Mouse (Mus musculus) liver, adult 2 months (tissue): Measurements from ENCODE around the gene Pold2. TPM values are rescaled to one million over a fixed set of nuclear protein-coding genes. Genes with fewer than 3 reads are reported as not detected.

Experiments
- DNase-seq: peaks from one replicate; pipeline ENCODE4 v3.0.0-alpha.2; 2011; ENCODE audit warnings: low read depth, low spot score; ENCODE audit errors: extremely low read depth
- H3K27ac ChIP-seq: fragments of 200-500 bp; replicated peaks from 2 replicates; pipeline ENCODE4 v1.5.1; 2012; ENCODE audit warnings: low read depth, mild to moderate bottlenecking, control low read depth, inconsistent platforms, low read length; ENCODE audit not compliant: insufficient read depth
- H3K27me3 ChIP-seq: fragments of 200-500 bp; 2 replicates; pipeline ENCODE4 v1.6.1; 2012; ENCODE audit warnings: mild to moderate bottlenecking, moderate library complexity, low read length, inconsistent platforms; ENCODE audit not compliant: control insufficient read depth, insufficient read depth
- H3K36me3 ChIP-seq: fragments of 200-500 bp; 2 replicates; pipeline ENCODE4 v1.6.1; 2012; ENCODE audit warnings: low read length, inconsistent platforms; ENCODE audit not compliant: control insufficient read depth, insufficient read depth
- H3K4me1 ChIP-seq: fragments of 200-500 bp; 2 replicates; pipeline ENCODE4 v1.6.1; 2011; ENCODE audit warnings: low read length; ENCODE audit not compliant: control insufficient read depth, insufficient read depth
- H3K4me3 ChIP-seq: fragments of 200-500 bp; 2 replicates; pipeline ENCODE4 v1.5.1; 2011; ENCODE audit warnings: low read depth, mild to moderate bottlenecking, control low read depth, low read length, moderate library complexity; ENCODE audit not compliant: insufficient read depth
- H3K79me2 ChIP-seq: fragments of 200-500 bp; 2 replicates; pipeline ENCODE4 v1.6.1; 2012; ENCODE audit warnings: inconsistent platforms, mild to moderate bottlenecking, low read length, moderate library complexity; ENCODE audit not compliant: control insufficient read depth, insufficient read depth
- H3K9ac ChIP-seq: fragments of 200-500 bp; 2 replicates; pipeline ENCODE4 v1.6.1; 2012; ENCODE audit warnings: low read depth, mild to moderate bottlenecking, control low read depth, inconsistent platforms, low read length
- CTCF ChIP-seq: fragments of 200-500 bp; IDR thresholded peaks from 2 replicates; pipeline ENCODE4 v1.5.1; 2011; ENCODE audit warnings: low read depth, low read length, control low read depth
- POLR2A ChIP-seq: fragments of 200-500 bp; IDR thresholded peaks from 2 replicates; pipeline ENCODE4 v1.6.1; 2011; ENCODE audit warnings: low read length, control low read depth; ENCODE audit not compliant: insufficient read depth; ENCODE audit errors: extremely low read depth
- WGBS: fragments of 180-500 bp; shearing (Covaris S2); methylation state at CpG from one replicate; pipeline ENCODE4 v1.1.7; 2018; 5-methylcytosine and 5-hydroxymethylcytosine counted together
- polyA plus RNA-seq: library from polyadenylated mRNA; depleted of rRNA; stranded (reverse); fragments of >200 nt; gene quantifications from 2 replicates; pipeline ENCODE4 v1.2.3, GENCODE M21; 2012
- total RNA-seq: library from RNA; depleted of rRNA; stranded (reverse); fragments of >200 nt; gene quantifications from 2 replicates; pipeline ENCODE4 v1.2.3, GENCODE M21; 2014

The Pold2 gene
- total and polyA plus RNA-seq, 2 experiments: 10.7 to 81.1 TPM

GRCm38 (mm10) chr11:5903844-5904243 lies 25.8 kb upstream of the Pold2 start:
- WGBS: 79% methylated on average over 2 of the region's 2 CpGs
- no peak for TF ChIP-seq POLR2A
- no peak for TF ChIP-seq CTCF
- no peak for DNase-seq
- no peak overlapping the region for H3K4me3 ChIP-seq
- peaks cover 39% of the 10 kb centered on the region for H3K36me3 ChIP-seq
- no peak overlapping the region for H3K9ac ChIP-seq
- H3K79me2 ChIP-seq: no peaks in the 10 kb centered on the region
- H3K27me3 ChIP-seq: no peaks in the 10 kb centered on the region
- no peaks in the 10 kb centered on the region for H3K4me1 ChIP-seq
- H3K27ac ChIP-seq: no peak overlapping the region

GRCm38 (mm10) chr11:5902390-5902789 lies 24.3 kb upstream of the Pold2 start:
- no peaks in the 10 kb centered on the region for H3K79me2 ChIP-seq
- peaks cover 27% of the 10 kb centered on the region for H3K36me3 ChIP-seq
- 61% methylated on average over 6 of the region's 6 CpGs for WGBS
- DNase-seq: no peak
- no peak overlapping the region for H3K4me3 ChIP-seq
- no peak overlapping the region for H3K27ac ChIP-seq
- H3K27me3 ChIP-seq: no peaks in the 10 kb centered on the region
- TF ChIP-seq POLR2A (no peak), CTCF (no peak)
- H3K4me1 ChIP-seq: no peaks in the 10 kb centered on the region
- H3K9ac ChIP-seq: no peak overlapping the region

GRCm38 (mm10) chr11:5901950-5902349 lies 23.9 kb upstream of the Pold2 start:
- Histone ChIP-seq H3K27ac (no peak overlapping the region), H3K9ac (no peak overlapping the region), H3K27me3 (no peaks in the 10 kb centered on the region), H3K36me3 (peaks cover 23% of the 10 kb centered on the region), H3K4me1 (no peaks in the 10 kb centered on the region), H3K4me3 (no peak overlapping the region), H3K79me2 (no peaks in the 10 kb centered on the region)
- 66% methylated on average over 32 of the region's 32 CpGs for WGBS
- TF ChIP-seq CTCF (no peak), POLR2A (no peak)
- DNase-seq: no peak

- Histone ChIP-seq H3K9ac (no peak overlapping the region), H3K36me3 (peaks cover 19% of the 10 kb centered on the region), H3K79me2 (no peaks in the 10 kb centered on the region), H3K4me1 (no peaks in the 10 kb centered on the region), H3K4me3 (no peak overlapping the region), H3K27me3 (no peaks in the 10 kb centered on the region), H3K27ac (no peak overlapping the region)
- no peak for DNase-seq
- WGBS: 68% methylated on average over 3 of the region's 3 CpGs
- TF ChIP-seq POLR2A (no peak), CTCF (no peak)
Observed at GRCm38 (mm10) chr11:5901320-5901719, 23.2 kb upstream of the Pold2 start.

GRCm38 (mm10) chr11:5899286-5899685 lies 21.2 kb upstream of the Pold2 start:
- Histone ChIP-seq H3K36me3 (peaks cover 9% of the 10 kb centered on the region), H3K4me1 (no peaks in the 10 kb centered on the region), H3K27me3 (no peaks in the 10 kb centered on the region), H3K27ac (no peak overlapping the region), H3K79me2 (no peaks in the 10 kb centered on the region), H3K4me3 (no peak overlapping the region), H3K9ac (no peak overlapping the region)
- TF ChIP-seq CTCF: no peak
- no peak for TF ChIP-seq POLR2A
- WGBS: 83% methylated on average over 10 of the region's 10 CpGs
- DNase-seq: peak; percentile 38

GRCm38 (mm10) chr11:5898531-5898930 lies 20.4 kb upstream of the Pold2 start, which contains the start of gene Myl7:
Gene Myl7, minus strand, starts transcription at chr11:5898782.
- DNase-seq: no peak
- WGBS: 70% methylated on average over 5 of the region's 5 CpGs
- Histone ChIP-seq H3K79me2 (no peaks in the 10 kb centered on the region), H3K9ac (no peak within 1 kb of the TSS), H3K4me1 (no peaks in the 10 kb centered on the region), H3K27me3 (no peaks in the 10 kb centered on the region), H3K4me3 (no peak within 1 kb of the TSS), H3K36me3 (peaks cover 3% of the 10 kb centered on the region; the same call in 1 of the 2 replicates), H3K27ac (no peak within 1 kb of the TSS)
- TF ChIP-seq CTCF: no peak
- TF ChIP-seq POLR2A: no peak
